Mouse (Mus musculus): ENCODE data around the gene Trim63.

DNA sequence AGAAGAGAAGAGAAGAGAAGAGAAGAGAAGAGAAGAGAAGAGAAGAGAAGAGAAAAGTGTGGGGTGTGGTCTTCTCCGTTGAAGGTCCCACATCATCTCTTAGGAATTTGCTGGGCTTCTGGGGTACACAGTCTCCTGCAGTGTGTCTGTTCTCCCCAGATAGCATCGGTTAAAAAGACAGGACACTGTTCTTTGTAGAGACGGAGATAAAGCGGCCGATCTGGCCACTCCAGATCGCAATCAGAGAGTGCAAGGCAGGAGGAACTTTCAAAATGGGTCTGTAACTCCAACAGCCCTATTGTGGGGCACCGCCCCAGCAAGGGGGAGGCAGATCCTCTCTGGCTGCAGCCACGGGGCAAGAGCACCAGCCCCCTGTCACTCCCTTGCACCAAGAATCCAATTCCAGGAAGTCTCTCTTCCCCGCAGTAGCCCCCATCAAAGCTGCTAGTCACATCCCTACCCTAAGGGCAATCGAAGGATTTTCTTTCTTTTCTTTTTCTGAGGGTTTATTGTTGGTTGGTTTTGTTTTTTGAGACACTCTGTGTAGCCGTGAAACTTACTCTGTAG, 27.4 kb downstream of the Trim63 start:
- TF ChIP-seq POLR2AphosphoS2 (IDR thresholded peaks at IDR 0.05; ENCODE audit: low read depth, low read length) = no peak
- TF ChIP-seq ZC3H11A (IDR thresholded peaks at IDR 0.05; ENCODE audit: low read depth, low read length) = no peak
